Mouse (Mus musculus) embryonic facial prominence, embryonic 12.5 days (tissue): ENCODE results near the gene Fst. TPM values are rescaled to one million over a fixed set of nuclear protein-coding genes. Genes with fewer than 3 reads are reported as not detected.

Source experiments
- ATAC-seq: fragments of 200-750 bp; cut with Nextera tagmentation; 2 replicates; pipeline ENCODE4 v1.8.0; 2017; ENCODE audit not compliant: insufficient number of reproducible peaks, insufficient read depth, low FRiP score, low TSS enrichment
- H3K27ac ChIP-seq: fragments of 300-500 bp; sonication (generic); 2 replicates; pipeline ENCODE4 v1.5.1; 2016; ENCODE audit warnings: mild to moderate bottlenecking
- H3K27me3 ChIP-seq: fragments of 300-500 bp; sonication (generic); 2 replicates; pipeline ENCODE4 v1.6.1; 2016; ENCODE audit warnings: mild to moderate bottlenecking, moderate library complexity
- H3K36me3 ChIP-seq: fragments of 300-500 bp; sonication (generic); 2 replicates; pipeline ENCODE4 v1.6.1; 2016; ENCODE audit warnings: mild to moderate bottlenecking
- H3K4me1 ChIP-seq: fragments of 300-500 bp; sonication (generic); 2 replicates; pipeline ENCODE4 v1.6.1; 2016
- H3K4me2 ChIP-seq: fragments of 300-500 bp; sonication (generic); replicated peaks from 2 replicates; pipeline ENCODE4 v1.6.1; 2016; ENCODE audit warnings: mild to moderate bottlenecking, moderate library complexity
- H3K4me3 ChIP-seq: fragments of 300-500 bp; sonication (generic); 2 replicates; pipeline ENCODE4 v1.5.1; 2016; ENCODE audit warnings: mild to moderate bottlenecking
- H3K9ac ChIP-seq: fragments of 300-500 bp; sonication (generic); 2 replicates; pipeline ENCODE4 v1.6.1; 2016; ENCODE audit warnings: mild to moderate bottlenecking, moderate library complexity
- H3K9me3 ChIP-seq: fragments of 300-500 bp; sonication (generic); 2 replicates; pipeline ENCODE4 v1.6.1; 2016; ENCODE audit warnings: mild to moderate bottlenecking, moderate library complexity
- WGBS: fragments of 180-500 bp; shearing (Covaris S2); methylation state at CpG from one replicate; pipeline ENCODE4 v1.1.7; 2016; 5-methylcytosine and 5-hydroxymethylcytosine counted together
- polyA plus RNA-seq: library from polyadenylated mRNA; unstranded; fragments of >200 nt; fragmentation: Nextera tagmentation; extraction: Ambion mirVana; gene quantifications from 2 replicates; pipeline ENCODE4 v1.2.1, GENCODE M21; 2016

Fst gene
- polyA plus RNA-seq, 1 experiment from 2014 or later: 46.1 TPM

DNA sequence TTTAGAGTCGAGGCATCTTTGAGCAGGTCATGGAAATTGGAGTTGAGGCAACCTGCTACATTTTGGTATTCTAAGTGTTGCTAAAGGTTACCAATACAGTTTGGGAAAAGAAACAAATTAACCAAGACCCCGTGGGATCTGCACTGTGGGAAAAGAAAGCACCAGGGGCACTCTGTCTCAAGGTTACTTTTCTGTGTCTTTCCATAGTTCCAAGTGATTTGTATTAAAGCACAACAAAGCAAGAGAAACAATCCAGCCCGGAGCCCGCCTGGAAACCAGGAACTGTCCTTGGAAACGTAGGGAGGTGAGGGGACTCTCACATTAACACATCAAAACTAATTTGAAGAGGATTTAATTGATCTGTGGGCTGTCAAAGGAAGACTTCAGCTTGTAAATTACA lies 51.9 kb downstream of the Fst start:
- Histone ChIP-seq H3K4me1 (0 out of 2 replicates have a peak, but pooled peaks cover 4% of the 10 kb centered on the region), H3K27ac (no peak overlapping the region), H3K4me2 (no peak overlapping the region), H3K27me3 (no peaks in the 10 kb centered on the region), H3K9me3 (no peaks in the 10 kb centered on the region), H3K36me3 (no peaks in the 10 kb centered on the region), H3K4me3 (no peak overlapping the region), H3K9ac (no peak overlapping the region)
- WGBS: 10% methylated on average over 5 of the region's 5 CpGs
- ATAC-seq: no peak

GRCm38 (mm10) chr13:114406424-114406823 lies 52.3 kb downstream of the Fst start:
- H3K4me2 ChIP-seq: no peak overlapping the region
- no peaks in the 10 kb centered on the region for H3K9me3 ChIP-seq
- H3K27ac ChIP-seq: no peak overlapping the region
- H3K4me3 ChIP-seq: no peak overlapping the region
- H3K9ac ChIP-seq: no peak overlapping the region
- H3K4me1 ChIP-seq: 0 out of 2 replicates have a peak, but pooled peaks cover 4% of the 10 kb centered on the region
- 18% methylated on average over 5 of the region's 5 CpGs for WGBS
- ATAC-seq: no peak
- no peaks in the 10 kb centered on the region for H3K36me3 ChIP-seq
- no peaks in the 10 kb centered on the region for H3K27me3 ChIP-seq

DNA sequence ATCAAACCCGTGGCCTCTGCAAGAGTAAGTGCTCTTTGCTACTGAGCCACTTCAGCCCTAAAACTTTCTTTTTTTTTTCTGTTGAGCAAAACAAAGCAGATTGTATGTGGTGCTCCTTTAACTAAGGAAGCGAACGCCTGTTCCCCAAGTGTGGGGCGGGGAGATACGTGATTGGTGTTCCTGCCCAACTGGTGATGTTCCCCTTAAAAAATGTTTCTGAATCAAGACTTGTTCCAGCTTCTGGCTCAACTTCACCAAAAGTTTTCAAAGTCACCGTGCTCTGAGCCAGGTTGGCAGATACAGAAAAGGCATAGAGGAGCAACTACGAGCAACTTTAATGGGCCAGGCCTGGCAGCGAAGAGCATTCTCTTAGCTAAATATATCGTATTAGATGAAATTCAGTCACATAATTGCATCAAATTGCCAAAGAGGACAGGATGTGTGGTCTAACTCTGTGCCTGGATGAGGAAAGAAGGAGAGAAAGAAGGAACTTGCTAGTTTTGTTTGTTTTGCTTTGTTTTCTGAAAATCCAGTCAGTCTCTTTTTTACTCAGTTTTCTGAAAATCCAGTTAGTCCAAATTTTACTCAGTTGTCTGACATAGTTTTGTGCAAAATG lies 53.5 kb downstream of the Fst start:
- no peaks in the 10 kb centered on the region for H3K36me3 ChIP-seq
- 76% methylated on average over 9 of the region's 9 CpGs for WGBS
- H3K9me3 ChIP-seq: no peaks in the 10 kb centered on the region
- H3K4me1 ChIP-seq: 0 out of 2 replicates have a peak, but pooled peaks cover 4% of the 10 kb centered on the region
- H3K9ac ChIP-seq: no peak overlapping the region
- H3K4me3 ChIP-seq: no peak overlapping the region
- ATAC-seq: no peak
- no peak overlapping the region for H3K4me2 ChIP-seq
- no peaks in the 10 kb centered on the region for H3K27me3 ChIP-seq
- no peak overlapping the region for H3K27ac ChIP-seq

Other genes starting within 250 kb of the Fst start
- 284 and 293 TPM in 2 replicates for gene Ndufs4, start 70.7 kb downstream of the Fst start, polyA plus RNA-seq